Mouse (Mus musculus) heart, embryonic 14.5 days (tissue): Measurements from ENCODE around the gene Arl15. TPM values are rescaled to one million over a fixed set of nuclear protein-coding genes. Genes with fewer than 3 reads are reported as not detected.

Experiments used
- ATAC-seq: fragments of 200-750 bp; cut with Nextera tagmentation; 2 replicates; pipeline ENCODE4 v1.8.0; 2017; ENCODE audit warnings: low read depth, moderate TSS enrichment; ENCODE audit not compliant: insufficient number of reproducible peaks, insufficient read depth, low FRiP score
- H3K27ac ChIP-seq, 2 experiments: fragments of 200-500 bp in 1 of 2; fragments of 300-500 bp in 1 of 2; sonication (generic) in 1 of 2; replicated peaks in 1 of 2; 2 replicates each; pipeline ENCODE4 v1.5.1; 2012 to 2014; ENCODE audit warnings: low read depth in 2 of 2, low read length in 2 of 2, control low read depth in 1 of 2, mild to moderate bottlenecking in 1 of 2, mixed read lengths in 1 of 2; ENCODE audit not compliant: control insufficient read depth in 1 of 2, insufficient read depth in 1 of 2
- H3K27me3 ChIP-seq: fragments of 300-500 bp; sonication (generic); 2 replicates; pipeline ENCODE4 v1.6.1; 2014; ENCODE audit warnings: mild to moderate bottlenecking, low read length, control low read depth; ENCODE audit not compliant: control insufficient read depth, insufficient read depth
- H3K36me3 ChIP-seq: fragments of 300-500 bp; sonication (generic); 2 replicates; pipeline ENCODE4 v1.6.1; 2014; ENCODE audit warnings: mild to moderate bottlenecking, control low read depth, low read length, mixed read lengths; ENCODE audit not compliant: control insufficient read depth, insufficient read depth
- H3K4me1 ChIP-seq, 2 experiments: fragments of 200-500 bp in 1 of 2; fragments of 300-500 bp in 1 of 2; sonication (generic) in 1 of 2; 2 replicates each; pipeline ENCODE4 v1.6.1; 2012 to 2014; ENCODE audit warnings: low read length in 2 of 2, control low read depth in 1 of 2, mixed read lengths in 1 of 2; ENCODE audit not compliant: control insufficient read depth in 2 of 2, insufficient read depth in 2 of 2
- H3K4me2 ChIP-seq: fragments of 300-500 bp; sonication (generic); 2 replicates; pipeline ENCODE4 v1.6.1; 2014; ENCODE audit warnings: mild to moderate bottlenecking, low read length
- H3K4me3 ChIP-seq, 2 experiments: fragments of 200-500 bp in 1 of 2; fragments of 300-500 bp in 1 of 2; sonication (generic) in 1 of 2; 2 replicates each; pipeline ENCODE4 v1.5.1; 2012 to 2014; ENCODE audit warnings: low read length in 2 of 2, mild to moderate bottlenecking in 2 of 2, control low read depth in 1 of 2, low read depth in 1 of 2, moderate library complexity in 1 of 2; ENCODE audit not compliant: control insufficient read depth in 1 of 2, insufficient read depth in 1 of 2
- H3K9ac ChIP-seq: fragments of 300-500 bp; sonication (generic); 2 replicates; pipeline ENCODE4 v1.6.1; 2014; ENCODE audit warnings: mild to moderate bottlenecking, low read length
- H3K9me3 ChIP-seq: fragments of 300-500 bp; sonication (generic); 2 replicates; pipeline ENCODE4 v1.6.1; 2016; ENCODE audit warnings: low read length, control low read depth; ENCODE audit not compliant: control insufficient read depth
- WGBS: fragments of 180-500 bp; shearing (Covaris S2); extraction: QIAGEN DNeasy Blood & Tissue Kit; methylation state at CpG from one replicate; pipeline ENCODE4 v1.1.7; 2014; 5-methylcytosine and 5-hydroxymethylcytosine counted together
- polyA plus RNA-seq: library from polyadenylated mRNA; unstranded; fragments of >200 nt; fragmentation: Nextera tagmentation; extraction: Ambion mirVana; gene quantifications from 2 replicates; pipeline ENCODE4 v1.2.1, GENCODE M21; 2014

Arl15 gene
- polyA plus RNA-seq, 1 experiment from 2014 or later = 8.3 TPM

DNA sequence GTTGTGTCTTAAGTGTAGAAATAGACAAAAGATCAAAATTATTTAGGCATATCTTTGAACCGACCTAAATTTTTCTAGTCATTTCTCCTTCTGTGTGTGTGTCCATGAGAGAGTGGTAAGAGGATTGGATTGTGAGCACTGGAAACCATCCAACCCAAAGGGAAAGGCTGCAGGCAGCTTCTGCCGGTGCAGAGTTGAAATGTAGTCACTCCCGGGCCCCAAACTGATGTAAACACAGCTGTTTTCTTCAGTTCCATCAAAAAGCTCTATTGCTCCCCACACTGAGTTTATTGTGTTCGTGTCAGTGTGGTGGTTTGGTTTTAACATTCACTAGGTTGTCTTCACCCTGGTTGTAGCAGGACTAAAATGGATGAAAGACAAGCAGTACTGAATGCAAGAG lies 153.2 kb downstream of the Arl15 start:
- WGBS = 74% methylated on average over 4 of the region's 4 CpGs
- Histone ChIP-seq H3K4me1 (peaks cover 4 to 12% of the 10 kb centered on the region in 2 experiments; a peak in 3 of 4 replicates), H3K36me3 (no peaks in the 10 kb centered on the region), H3K27me3 (no peaks in the 10 kb centered on the region), H3K9me3 (no peaks in the 10 kb centered on the region), H3K9ac (no peak overlapping the region), H3K27ac (0 out of 4 replicates have a peak overlapping the region, but pooled peaks of 1 of the 2 experiments have one; percentile 11), H3K4me2 (no peak overlapping the region), H3K4me3 (no peak overlapping the region)
- no peak for ATAC-seq

DNA sequence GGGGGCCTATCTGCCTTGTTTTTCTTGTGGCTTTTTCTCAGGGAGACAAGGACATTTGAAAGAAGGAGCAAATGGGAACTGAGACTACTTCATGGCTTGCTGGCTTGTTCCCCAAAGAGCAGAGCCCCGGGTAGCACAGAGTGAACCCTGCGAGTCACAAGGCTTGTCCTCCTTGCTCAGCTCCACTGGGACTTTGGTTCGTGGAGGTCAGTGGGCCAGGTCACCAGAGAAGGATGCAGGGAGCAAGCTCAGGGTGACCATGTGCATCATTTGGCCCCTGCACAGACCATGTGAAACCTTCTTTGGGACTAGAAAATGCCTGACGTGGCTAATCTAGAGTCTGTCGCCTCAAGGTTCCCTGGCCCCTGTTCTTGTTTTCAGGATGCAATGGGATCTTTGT lies 155.4 kb downstream of the Arl15 start:
- Histone ChIP-seq H3K4me2 (no peak overlapping the region), H3K27ac (no peak overlapping the region), H3K4me3 (no peak overlapping the region), H3K36me3 (no peaks in the 10 kb centered on the region), H3K9me3 (no peaks in the 10 kb centered on the region), H3K27me3 (no peaks in the 10 kb centered on the region), H3K4me1 (peaks cover 4 to 12% of the 10 kb centered on the region in 2 experiments; a peak in 3 of 4 replicates), H3K9ac (no peak overlapping the region)
- no peak for ATAC-seq
- 65% methylated on average over 5 of the region's 5 CpGs for WGBS

DNA sequence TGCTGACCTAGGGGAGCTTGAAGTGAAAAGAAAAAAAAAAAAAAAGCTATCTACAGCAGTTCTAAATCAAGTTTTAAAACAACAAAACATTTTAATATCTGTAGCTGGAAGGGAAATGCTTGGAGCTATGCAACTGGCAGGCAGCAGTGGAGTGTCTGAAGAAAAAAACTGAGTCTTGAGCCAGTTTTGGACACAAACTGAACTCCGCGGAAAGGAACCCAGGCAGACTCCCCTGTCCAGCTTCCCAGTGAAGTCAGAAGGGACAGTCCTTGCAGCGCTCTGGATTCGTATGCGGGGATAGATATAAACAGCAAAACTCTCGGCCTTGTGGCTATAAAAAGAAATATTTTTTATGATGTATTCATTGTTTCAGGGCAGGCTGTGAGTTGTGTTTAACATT lies 155.8 kb downstream of the Arl15 start:
- Histone ChIP-seq H3K36me3 (no peaks in the 10 kb centered on the region), H3K9ac (no peak overlapping the region), H3K4me1 (peaks cover 4 to 12% of the 10 kb centered on the region in 2 experiments; a peak in 3 of 4 replicates), H3K27ac (no peak overlapping the region), H3K27me3 (no peaks in the 10 kb centered on the region), H3K4me2 (no peak overlapping the region), H3K9me3 (no peaks in the 10 kb centered on the region), H3K4me3 (no peak overlapping the region)
- 72% methylated on average over 6 of the region's 6 CpGs for WGBS
- no peak for ATAC-seq

DNA sequence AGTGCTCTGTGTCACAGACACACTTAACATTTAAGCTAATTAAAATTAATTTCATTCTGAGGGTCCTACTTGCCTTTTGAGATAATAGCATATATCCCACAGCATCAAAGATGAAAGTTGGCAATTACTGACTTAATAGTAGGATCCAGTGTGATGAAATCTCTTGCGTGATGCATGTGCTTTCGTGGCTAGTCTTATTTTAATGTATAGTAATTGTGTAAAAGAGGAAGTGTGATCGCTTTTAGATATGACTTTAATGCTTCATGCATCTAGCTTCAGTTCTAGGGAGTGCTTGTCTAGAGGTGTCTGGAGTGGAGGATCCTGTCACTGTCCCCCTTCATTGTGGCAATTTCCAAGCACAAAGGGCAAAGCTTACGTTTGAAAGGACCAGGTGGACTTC lies 163.1 kb downstream of the Arl15 start:
- peaks cover 0 to 3% of the 10 kb centered on the region in 2 experiments; a peak in 1 of 4 replicates for H3K4me1 ChIP-seq
- no peak overlapping the region for H3K4me2 ChIP-seq
- H3K9ac ChIP-seq = no peak overlapping the region
- no peaks in the 10 kb centered on the region for H3K27me3 ChIP-seq
- ATAC-seq = no peak
- 86% methylated on average over 4 of the region's 4 CpGs for WGBS
- H3K9me3 ChIP-seq = no peaks in the 10 kb centered on the region
- H3K4me3 ChIP-seq = no peak overlapping the region
- H3K27ac ChIP-seq = no peak overlapping the region
- H3K36me3 ChIP-seq = no peaks in the 10 kb centered on the region

DNA sequence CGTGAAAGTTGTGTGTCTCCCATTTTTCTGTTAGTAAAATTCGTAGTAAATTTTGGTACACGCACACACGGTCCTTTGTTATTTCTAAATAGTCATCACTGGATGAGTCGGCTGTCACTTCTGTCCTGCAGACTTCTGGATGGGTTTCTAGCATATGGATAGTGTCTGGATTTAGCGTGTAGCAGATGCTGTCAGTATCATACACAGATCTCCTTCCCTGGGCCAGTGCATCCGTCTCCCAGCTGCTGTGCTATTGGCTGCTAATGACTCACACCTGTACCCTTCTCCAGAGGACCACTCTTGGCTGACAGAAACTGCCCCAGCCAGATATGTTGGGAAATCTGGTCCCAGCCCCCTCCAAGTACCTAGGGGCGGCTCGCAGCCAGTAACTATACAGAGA lies 170.6 kb downstream of the Arl15 start:
- Histone ChIP-seq H3K4me1 (peaks cover 0 to 3% of the 10 kb centered on the region in 2 experiments; a peak in 1 of 4 replicates), H3K36me3 (no peaks in the 10 kb centered on the region), H3K27ac (no peak overlapping the region), H3K9ac (no peak overlapping the region), H3K4me2 (no peak overlapping the region), H3K4me3 (no peak overlapping the region), H3K27me3 (no peaks in the 10 kb centered on the region), H3K9me3 (no peaks in the 10 kb centered on the region)
- 84% methylated on average over 9 of the region's 9 CpGs for WGBS
- no peak for ATAC-seq

DNA sequence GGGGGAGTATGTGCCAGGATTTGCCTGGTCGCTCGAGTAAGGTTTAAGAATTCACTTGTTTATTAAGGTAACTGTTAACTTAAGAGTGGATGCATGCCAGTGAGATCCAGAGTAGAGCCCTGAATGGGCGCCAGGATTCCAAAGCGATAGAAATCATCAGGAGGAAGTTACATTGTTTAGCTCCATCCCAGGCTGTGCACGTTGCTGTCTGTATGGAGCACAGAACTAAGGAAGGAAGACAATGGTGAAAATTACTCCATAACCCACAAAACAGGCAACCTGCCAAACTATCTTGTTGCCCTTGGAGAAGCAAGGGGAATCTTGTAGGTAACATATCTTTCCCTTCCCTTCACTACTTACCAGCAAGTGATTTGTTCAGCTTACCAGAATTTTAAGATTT lies 176.4 kb downstream of the Arl15 start:
- Histone ChIP-seq H3K4me3 (no peak overlapping the region), H3K4me1 (no peaks in the 10 kb centered on the region; a peak in 1 of 4 replicates), H3K4me2 (no peak overlapping the region), H3K9me3 (no peaks in the 10 kb centered on the region), H3K27ac (no peak overlapping the region), H3K27me3 (no peaks in the 10 kb centered on the region), H3K9ac (no peak overlapping the region), H3K36me3 (no peaks in the 10 kb centered on the region)
- no peak for ATAC-seq
- WGBS = 65% methylated on average over 5 of the region's 5 CpGs

DNA sequence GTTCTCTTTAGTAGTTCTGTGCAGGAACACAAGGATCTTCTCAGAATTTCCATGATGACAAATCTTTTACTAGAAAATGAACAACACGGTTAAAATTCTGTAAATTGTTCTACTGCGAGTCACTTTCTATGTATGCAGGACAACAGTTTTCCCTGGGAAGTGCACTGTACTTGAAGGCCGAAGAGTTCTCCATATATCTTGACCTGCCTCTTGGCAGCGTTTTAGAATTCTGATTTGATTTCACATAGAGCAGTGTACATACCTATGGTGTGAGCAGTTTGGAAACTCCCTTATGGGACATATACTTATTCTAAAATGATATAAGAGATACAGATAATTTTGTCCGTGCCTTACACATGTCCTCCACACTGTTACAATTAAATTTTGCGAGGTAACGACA lies 178.1 kb downstream of the Arl15 start:
- no peaks in the 10 kb centered on the region for H3K27me3 ChIP-seq
- ATAC-seq = no peak
- H3K4me1 ChIP-seq = no peaks in the 10 kb centered on the region; a peak in 1 of 4 replicates
- H3K36me3 ChIP-seq = no peaks in the 10 kb centered on the region
- no peak overlapping the region for H3K4me2 ChIP-seq
- H3K27ac ChIP-seq = no peak overlapping the region
- H3K4me3 ChIP-seq = no peak overlapping the region
- no peak overlapping the region for H3K9ac ChIP-seq
- WGBS = 78% methylated on average over 7 of the region's 7 CpGs
- no peaks in the 10 kb centered on the region for H3K9me3 ChIP-seq

DNA sequence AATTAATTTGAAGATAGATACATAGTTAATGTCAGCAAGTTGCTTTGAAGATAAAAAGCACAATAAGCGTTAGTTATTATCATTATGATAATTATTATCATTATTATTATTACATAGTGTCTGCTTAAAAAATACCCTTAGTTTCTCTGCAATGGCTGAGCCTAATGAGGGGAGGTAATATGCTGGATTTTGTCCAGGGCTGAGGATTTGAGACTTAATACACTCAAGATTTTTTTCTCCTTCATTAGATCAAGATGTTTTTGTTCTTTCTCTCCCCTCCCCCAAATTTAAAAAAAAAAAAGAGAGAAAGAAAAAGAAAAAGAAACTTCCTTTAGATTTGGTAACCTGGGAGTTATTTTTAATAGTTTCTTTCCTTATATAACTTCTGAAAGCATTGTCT lies 180.6 kb downstream of the Arl15 start:
- H3K4me1 ChIP-seq = no peaks in the 10 kb centered on the region; a peak in 1 of 4 replicates
- no peak for ATAC-seq
- no peak overlapping the region for H3K9ac ChIP-seq
- no peak overlapping the region for H3K4me3 ChIP-seq
- 82% methylated on average over 1 of the region's 1 CpGs for WGBS
- no peaks in the 10 kb centered on the region for H3K36me3 ChIP-seq
- no peak overlapping the region for H3K27ac ChIP-seq
- no peaks in the 10 kb centered on the region for H3K27me3 ChIP-seq
- no peaks in the 10 kb centered on the region for H3K9me3 ChIP-seq
- H3K4me2 ChIP-seq = no peak overlapping the region
